Mouse (Mus musculus) frontal cortex, postnatal 25 days (tissue): ENCODE measurements around the gene Cdk18.

Source experiments
- DNase-seq, 2 experiments: peaks; one replicate each; pipeline ENCODE4 v3.0.0; 2022; ENCODE audit warnings: low spot score in 2 of 2

The Cdk18 gene

GRCm38 (mm10) chr1:132113098-132113497, 26.4 kb downstream of the Cdk18 start:
- DNase-seq: no peak

GRCm38 (mm10) chr1:132112426-132112825, 27.1 kb downstream of the Cdk18 start:
- DNase-seq: no peak

GRCm38 (mm10) chr1:132111411-132111810, 28.1 kb downstream of the Cdk18 start:
- no peak for DNase-seq

GRCm38 (mm10) chr1:132109368-132109767, 30.1 kb downstream of the Cdk18 start:
- no peak for DNase-seq

- DNase-seq: no peak
Measured at GRCm38 (mm10) chr1:132104353-132104752, 35.1 kb downstream of the Cdk18 start.

- no peak for DNase-seq
Measured at GRCm38 (mm10) chr1:132101953-132102697, 37.4 kb downstream of the Cdk18 start.

GRCm38 (mm10) chr1:132099775-132100174, 39.7 kb downstream of the Cdk18 start:
- no peak for DNase-seq

GRCm38 (mm10) chr1:132099016-132099415, 40.5 kb downstream of the Cdk18 start:
- no peak for DNase-seq

GRCm38 (mm10) chr1:132098076-132098475, 41.4 kb downstream of the Cdk18 start:
- no peak for DNase-seq

- DNase-seq: no peak
Measured at GRCm38 (mm10) chr1:132095356-132096004, 44.0 kb downstream of the Cdk18 start.

GRCm38 (mm10) chr1:132093269-132093668, 46.2 kb downstream of the Cdk18 start:
- no peak for DNase-seq

- no peak for DNase-seq
Measured at GRCm38 (mm10) chr1:132090266-132090665, 49.2 kb downstream of the Cdk18 start.

- no peak for DNase-seq
Measured at GRCm38 (mm10) chr1:132089767-132090166, 49.7 kb downstream of the Cdk18 start.

- no peak for DNase-seq
Measured at GRCm38 (mm10) chr1:132088181-132088671, 51.3 kb downstream of the Cdk18 start.

GRCm38 (mm10) chr1:132085181-132086049, 54.1 kb downstream of the Cdk18 start:
- no peak for DNase-seq

GRCm38 (mm10) chr1:132078413-132078812, 61.1 kb downstream of the Cdk18 start:
- no peak for DNase-seq

- no peak for DNase-seq
Measured at GRCm38 (mm10) chr1:132075576-132075975, 63.9 kb downstream of the Cdk18 start.

- no peak for DNase-seq
Measured at GRCm38 (mm10) chr1:132070659-132071058, 68.8 kb downstream of the Cdk18 start.

GRCm38 (mm10) chr1:132069436-132069835, 70.0 kb downstream of the Cdk18 start:
- no peak for DNase-seq

GRCm38 (mm10) chr1:132067261-132068255, 71.9 kb downstream of the Cdk18 start, which contains the start of gene Mfsd4a:
Gene Mfsd4a, minus strand, starts transcription at chr1:132068062.
- DNase-seq: peak; percentile 27 to 34
